Mouse (Mus musculus): ENCODE measurements at regions not wholly inside any gene's neighbourhood (a gene's known extent, or its start where the extent isn't known, plus 50 kb on each side); places are given as distances from the start of the nearest gene placed in this dataset.

- ATAC-seq (ENCODE audit: low FRiP score, low TSS enrichment) (no peak), DNase-seq (no peak)
- Histone ChIP-seq H3K27me3 (ENCODE audit: control insufficient read depth, insufficient read depth, low read length) (no peaks in the 10 kb centered on the region), H3K9ac (replicated peaks; ENCODE audit: low read length) (no peak overlapping the region), H3K4me1 (ENCODE audit: control insufficient read depth, insufficient read depth, low read length) (no peaks in the 10 kb centered on the region), H3K27ac (replicated peaks; ENCODE audit: low read depth, low read length) (no peak overlapping the region), H3K9me3 (ENCODE audit: control insufficient read depth, low read length) (no peaks in the 10 kb centered on the region), H3K36me3 (ENCODE audit: control insufficient read depth, insufficient read depth, low read length) (no peaks in the 10 kb centered on the region), H3K4me3 (replicated peaks; ENCODE audit: low read depth, low read length) (no peak overlapping the region), H3K4me2 (ENCODE audit: low read length) (no peak overlapping the region)
- WGBS, result 52% methylated on average over 2 of the region's 2 CpGs
Observed at GRCm38 (mm10) chr15:65646470-65646869, 631.8 kb upstream of the Gm21961 start.

GRCm38 (mm10) chr15:65639484-65639883 is 624.8 kb upstream of the Gm21961 start:
- Histone ChIP-seq H3K4me3 (replicated peaks; ENCODE audit: low read depth, low read length) (no peak overlapping the region), H3K27me3 (ENCODE audit: control insufficient read depth, insufficient read depth, low read length) (no peaks in the 10 kb centered on the region), H3K4me2 (ENCODE audit: low read length) (no peak overlapping the region), H3K9me3 (ENCODE audit: control insufficient read depth, low read length) (no peaks in the 10 kb centered on the region), H3K36me3 (ENCODE audit: control insufficient read depth, insufficient read depth, low read length) (no peaks in the 10 kb centered on the region), H3K4me1 (ENCODE audit: control insufficient read depth, insufficient read depth, low read length) (no peaks in the 10 kb centered on the region), H3K9ac (replicated peaks; ENCODE audit: low read length) (no peak overlapping the region), H3K27ac (replicated peaks; ENCODE audit: low read depth, low read length) (no peak overlapping the region)
- ATAC-seq (ENCODE audit: low FRiP score, low TSS enrichment) (no peak), DNase-seq (no peak)
- WGBS, result 40% methylated on average over 2 of the region's 2 CpGs

GRCm38 (mm10) chr15:65637520-65638184 is 622.9 kb upstream of the Gm21961 start:
- peak; percentile 84; the same call in 1 of the 2 replicates for ATAC-seq (ENCODE audit: low FRiP score, low TSS enrichment)
- H3K4me1 ChIP-seq (ENCODE audit: control insufficient read depth, insufficient read depth, low read length), result no peaks in the 10 kb centered on the region
- H3K9me3 ChIP-seq (ENCODE audit: control insufficient read depth, low read length), result no peaks in the 10 kb centered on the region

GRCm38 (mm10) chr15:65632440-65632839 is 617.7 kb upstream of the Gm21961 start:
- Histone ChIP-seq H3K4me1 (ENCODE audit: control insufficient read depth, insufficient read depth, low read length) (no peaks in the 10 kb centered on the region), H3K27me3 (ENCODE audit: control insufficient read depth, insufficient read depth, low read length) (no peaks in the 10 kb centered on the region), H3K36me3 (ENCODE audit: control insufficient read depth, insufficient read depth, low read length) (no peaks in the 10 kb centered on the region), H3K4me2 (ENCODE audit: low read length) (no peak overlapping the region), H3K9me3 (ENCODE audit: control insufficient read depth, low read length) (no peaks in the 10 kb centered on the region), H3K4me3 (replicated peaks; ENCODE audit: low read depth, low read length) (no peak overlapping the region), H3K27ac (replicated peaks; ENCODE audit: low read depth, low read length) (no peak overlapping the region), H3K9ac (replicated peaks; ENCODE audit: low read length) (no peak overlapping the region)
- no peak for DNase-seq
- 85% methylated on average over 5 of the region's 5 CpGs for WGBS
- ATAC-seq (ENCODE audit: low FRiP score, low TSS enrichment), result no peak

More at GRCm38 (mm10) chr15:65637520-65638184, 622.9 kb upstream of the Gm21961 start:
- Histone ChIP-seq H3K36me3 (ENCODE audit: control insufficient read depth, insufficient read depth, low read length) (no peaks in the 10 kb centered on the region), H3K27me3 (ENCODE audit: control insufficient read depth, insufficient read depth, low read length) (no peaks in the 10 kb centered on the region), H3K27ac (replicated peaks; ENCODE audit: low read depth, low read length) (no peak overlapping the region), H3K4me3 (replicated peaks; ENCODE audit: low read depth, low read length) (no peak overlapping the region), H3K4me2 (ENCODE audit: low read length) (no peak overlapping the region), H3K9ac (replicated peaks; ENCODE audit: low read length) (no peak overlapping the region)
- WGBS, result 45% methylated on average over 6 of the region's 6 CpGs
- peak; percentile 87 for DNase-seq

- Histone ChIP-seq H3K36me3 (ENCODE audit: control insufficient read depth, insufficient read depth, low read length) (no peaks in the 10 kb centered on the region), H3K4me3 (replicated peaks; ENCODE audit: low read depth, low read length) (no peak overlapping the region), H3K4me2 (ENCODE audit: low read length) (no peak overlapping the region), H3K4me1 (ENCODE audit: control insufficient read depth, insufficient read depth, low read length) (no peaks in the 10 kb centered on the region), H3K9me3 (ENCODE audit: control insufficient read depth, low read length) (no peaks in the 10 kb centered on the region), H3K27ac (replicated peaks; ENCODE audit: low read depth, low read length) (no peak overlapping the region), H3K27me3 (ENCODE audit: control insufficient read depth, insufficient read depth, low read length) (no peaks in the 10 kb centered on the region), H3K9ac (replicated peaks; ENCODE audit: low read length) (no peak overlapping the region)
- no peak for ATAC-seq (ENCODE audit: low FRiP score, low TSS enrichment)
- WGBS, result 81% methylated on average over 1 of the region's 1 CpGs
- no peak for DNase-seq
Observed at GRCm38 (mm10) chr15:65630476-65630875, 615.8 kb upstream of the Gm21961 start.

GRCm38 (mm10) chr15:65592718-65593477 is 578.2 kb upstream of the Gm21961 start:
- H3K4me1 ChIP-seq (ENCODE audit: control insufficient read depth, insufficient read depth, low read length), result no peaks in the 10 kb centered on the region
- H3K4me2 ChIP-seq (ENCODE audit: low read length), result no peak overlapping the region
- no peaks in the 10 kb centered on the region for H3K27me3 ChIP-seq (ENCODE audit: control insufficient read depth, insufficient read depth, low read length)
- no peak overlapping the region for H3K9ac ChIP-seq (replicated peaks; ENCODE audit: low read length)
- ATAC-seq (ENCODE audit: low FRiP score, low TSS enrichment) (peak; percentile 46; the same call in 1 of the 2 replicates), DNase-seq (peak; percentile 65)
- no peak overlapping the region for H3K4me3 ChIP-seq (replicated peaks; ENCODE audit: low read depth, low read length)
- 56% methylated on average over 2 of the region's 2 CpGs for WGBS
- no peak overlapping the region for H3K27ac ChIP-seq (replicated peaks; ENCODE audit: low read depth, low read length)
- H3K36me3 ChIP-seq (ENCODE audit: control insufficient read depth, insufficient read depth, low read length), result no peaks in the 10 kb centered on the region
- H3K9me3 ChIP-seq (ENCODE audit: control insufficient read depth, low read length), result no peaks in the 10 kb centered on the region

GRCm38 (mm10) chr15:65585566-65585965 is 570.9 kb upstream of the Gm21961 start:
- ATAC-seq (ENCODE audit: low FRiP score, low TSS enrichment) (no peak), DNase-seq (peak; percentile 19)
- Histone ChIP-seq H3K27me3 (ENCODE audit: control insufficient read depth, insufficient read depth, low read length) (no peaks in the 10 kb centered on the region), H3K9ac (replicated peaks; ENCODE audit: low read length) (no peak overlapping the region), H3K4me2 (ENCODE audit: low read length) (no peak overlapping the region), H3K4me1 (ENCODE audit: control insufficient read depth, insufficient read depth, low read length) (no peaks in the 10 kb centered on the region), H3K36me3 (ENCODE audit: control insufficient read depth, insufficient read depth, low read length) (no peaks in the 10 kb centered on the region), H3K4me3 (replicated peaks; ENCODE audit: low read depth, low read length) (no peak overlapping the region), H3K27ac (replicated peaks; ENCODE audit: low read depth, low read length) (no peak overlapping the region), H3K9me3 (ENCODE audit: control insufficient read depth, low read length) (no peaks in the 10 kb centered on the region)
- WGBS, result 56% methylated on average over 2 of the region's 2 CpGs

- no peaks in the 10 kb centered on the region for H3K4me1 ChIP-seq (ENCODE audit: control insufficient read depth, insufficient read depth, low read length)
- 94% methylated on average over 1 of the region's 1 CpGs for WGBS
- H3K27ac ChIP-seq (replicated peaks; ENCODE audit: low read depth, low read length), result no peak overlapping the region
- H3K9ac ChIP-seq (replicated peaks; ENCODE audit: low read length), result no peak overlapping the region
- no peak for DNase-seq
- no peak for ATAC-seq (ENCODE audit: low FRiP score, low TSS enrichment)
- H3K4me3 ChIP-seq (replicated peaks; ENCODE audit: low read depth, low read length), result no peak overlapping the region
- no peak overlapping the region for H3K4me2 ChIP-seq (ENCODE audit: low read length)
- no peaks in the 10 kb centered on the region for H3K27me3 ChIP-seq (ENCODE audit: control insufficient read depth, insufficient read depth, low read length)
- no peaks in the 10 kb centered on the region for H3K36me3 ChIP-seq (ENCODE audit: control insufficient read depth, insufficient read depth, low read length)
- no peaks in the 10 kb centered on the region for H3K9me3 ChIP-seq (ENCODE audit: control insufficient read depth, low read length)
Observed at GRCm38 (mm10) chr15:65579353-65579752, 564.6 kb upstream of the Gm21961 start.

- no peak for DNase-seq
- Histone ChIP-seq H3K4me2 (ENCODE audit: low read length) (no peak overlapping the region), H3K27me3 (ENCODE audit: control insufficient read depth, insufficient read depth, low read length) (no peaks in the 10 kb centered on the region), H3K27ac (replicated peaks; ENCODE audit: low read depth, low read length) (no peak overlapping the region), H3K4me3 (replicated peaks; ENCODE audit: low read depth, low read length) (no peak overlapping the region), H3K9me3 (ENCODE audit: control insufficient read depth, low read length) (no peaks in the 10 kb centered on the region), H3K9ac (replicated peaks; ENCODE audit: low read length) (no peak overlapping the region), H3K4me1 (ENCODE audit: control insufficient read depth, insufficient read depth, low read length) (no peaks in the 10 kb centered on the region), H3K36me3 (ENCODE audit: control insufficient read depth, insufficient read depth, low read length) (no peaks in the 10 kb centered on the region)
- no peak for ATAC-seq (ENCODE audit: low FRiP score, low TSS enrichment)
- 91% methylated on average over 2 of the region's 2 CpGs for WGBS
Observed at GRCm38 (mm10) chr15:65567931-65568330, 553.2 kb upstream of the Gm21961 start.
